Mouse (Mus musculus): ENCODE data around the gene Mto1. TPM values are rescaled to one million over a fixed set of nuclear protein-coding genes. Genes with fewer than 3 reads are reported as not detected.
"Not testable (repeated sequence)": the region's sequence is repeated elsewhere in the genome, so short reads cannot be mapped to it uniquely, and the experiment has no call there.

Mto1 gene
- polyA plus RNA-seq, 1 experiment from 2014 or later = 25.6 TPM

- Histone ChIP-seq H3K4me3 (no peak overlapping the region), H3K4me1 (no peaks in the 10 kb centered on the region), H3K27me3 (replicated peaks) (no peaks in the 10 kb centered on the region), H3K4me2 (replicated peaks) (no peak overlapping the region), H3K36me3 (no peaks in the 10 kb centered on the region), H3K9me3 (no peaks in the 10 kb centered on the region), H3K9ac (no peak overlapping the region), H3K27ac (no peak overlapping the region)
- WGBS = 84% methylated on average over 6 of the region's 6 CpGs
- no peak for ATAC-seq (ENCODE audit: low FRiP score, low read depth)
Measured at GRCm38 (mm10) chr9:78513776-78514500, 65.9 kb downstream of the Mto1 start.

- Histone ChIP-seq H3K4me3 (no peak overlapping the region), H3K27me3 (replicated peaks) (no peaks in the 10 kb centered on the region), H3K27ac (no peak overlapping the region), H3K9ac (no peak overlapping the region), H3K4me1 (no peaks in the 10 kb centered on the region), H3K9me3 (no peaks in the 10 kb centered on the region), H3K36me3 (no peaks in the 10 kb centered on the region), H3K4me2 (replicated peaks) (no peak overlapping the region)
- WGBS = 82% methylated on average over 4 of the region's 4 CpGs
- ATAC-seq (ENCODE audit: low FRiP score, low read depth) = no peak
Measured at GRCm38 (mm10) chr9:78514681-78515080, 66.7 kb downstream of the Mto1 start.

- H3K4me2 ChIP-seq (replicated peaks) = no peak overlapping the region
- H3K36me3 ChIP-seq = no peaks in the 10 kb centered on the region
- H3K4me1 ChIP-seq = peaks cover 10% of the 10 kb centered on the region
- no peak overlapping the region for H3K4me3 ChIP-seq
- ATAC-seq (ENCODE audit: low FRiP score, low read depth) = no peak
- no peak overlapping the region for H3K9ac ChIP-seq
- 85% methylated on average over 3 of the region's 3 CpGs for WGBS
- no peaks in the 10 kb centered on the region for H3K9me3 ChIP-seq
- no peak overlapping the region for H3K27ac ChIP-seq
- no peaks in the 10 kb centered on the region for H3K27me3 ChIP-seq (replicated peaks)
Measured at GRCm38 (mm10) chr9:78516125-78516524, 68.1 kb downstream of the Mto1 start.

DNA sequence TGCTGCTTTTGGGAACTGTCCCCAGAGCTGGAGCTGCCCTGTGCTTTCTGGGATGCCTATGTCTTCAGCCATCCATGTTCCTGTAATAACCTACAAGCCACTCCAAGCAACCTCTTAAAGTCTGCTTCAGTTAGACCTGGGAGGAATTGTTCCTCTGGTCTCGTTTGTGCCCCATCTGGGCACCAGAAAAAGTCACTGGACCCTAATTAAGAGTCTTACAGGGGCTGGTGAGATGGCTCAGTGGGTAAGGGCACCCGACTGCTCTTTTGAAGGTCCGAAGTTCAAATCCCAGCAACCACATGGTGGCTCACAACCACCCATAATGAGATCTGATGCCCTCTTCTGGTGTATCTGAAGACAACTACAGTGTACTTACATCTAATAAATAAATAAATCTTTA lies 69.2 kb downstream of the Mto1 start:
- not testable (repeated sequence) for H3K4me2 ChIP-seq (replicated peaks); H3K27me3 ChIP-seq (replicated peaks); H3K36me3 ChIP-seq; H3K4me3 ChIP-seq; H3K9ac ChIP-seq; H3K27ac ChIP-seq; H3K9me3 ChIP-seq; ATAC-seq (ENCODE audit: low FRiP score, low read depth)
- WGBS = 68% methylated on average over 3 of the region's 3 CpGs
- H3K4me1 ChIP-seq = peaks cover 17% of the 10 kb centered on the region

- Histone ChIP-seq H3K4me1 (peaks cover 17% of the 10 kb centered on the region), H3K4me2 (replicated peaks) (peak overlapping the region; percentile 86), H3K9me3 (no peaks in the 10 kb centered on the region), H3K36me3 (peaks cover 2% of the 10 kb centered on the region; the same call in 1 of the 2 replicates), H3K9ac (peak overlapping the region; percentile 64), H3K4me3 (peak overlapping the region; percentile 49), H3K27ac (peak overlapping the region; percentile 26; the same call in 1 of the 2 replicates), H3K27me3 (replicated peaks) (no peaks in the 10 kb centered on the region)
- peak; percentile 87 for ATAC-seq (ENCODE audit: low FRiP score, low read depth)
- 3% methylated on average over 15 of the region's 15 CpGs for WGBS
Measured at GRCm38 (mm10) chr9:78520127-78520779, 72.2 kb downstream of the Mto1 start.

DNA sequence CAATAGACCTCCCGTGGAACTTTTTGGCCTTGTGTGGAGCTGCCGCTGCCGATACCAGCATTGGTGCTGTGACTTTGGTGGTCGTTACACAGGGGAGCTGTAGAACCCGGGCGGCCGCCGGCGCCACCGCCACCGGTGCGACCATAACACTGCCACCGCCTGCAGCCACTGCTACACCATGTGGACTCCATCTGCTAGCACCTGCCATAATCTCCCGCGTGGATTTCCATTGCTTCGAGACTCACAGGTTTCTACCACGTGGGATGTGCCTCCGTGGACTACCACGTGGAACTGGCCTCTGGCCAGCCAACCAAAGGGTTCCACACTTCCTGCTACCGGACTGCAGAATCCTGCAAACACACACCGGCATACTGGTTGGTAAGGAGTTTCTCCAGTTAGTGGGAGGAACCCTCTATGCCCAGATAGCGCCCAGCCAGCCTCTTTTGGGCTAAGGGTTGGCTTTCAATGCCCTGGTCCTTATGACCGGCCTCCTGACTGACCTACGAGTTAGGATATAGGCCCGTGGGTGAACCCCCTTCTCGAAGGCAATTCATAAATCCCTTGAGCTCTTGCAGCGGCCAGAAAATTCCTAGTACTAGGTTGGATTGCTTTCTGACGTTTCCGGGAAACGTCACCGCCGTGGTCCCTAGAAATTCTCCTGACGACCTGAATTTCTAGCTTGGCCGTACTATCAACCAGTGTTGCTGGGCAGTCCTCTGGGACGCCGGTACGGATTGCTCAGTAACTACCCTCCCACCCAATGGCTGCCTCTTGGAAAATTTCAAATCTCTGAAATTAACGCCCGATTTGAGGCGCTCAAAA lies 73.0 kb downstream of the Mto1 start:
- Histone ChIP-seq H3K9ac (peak overlapping the region; percentile 64), H3K36me3 (peaks cover 5% of the 10 kb centered on the region; the same call in 1 of the 2 replicates), H3K4me1 (peaks cover 17% of the 10 kb centered on the region), H3K4me2 (replicated peaks) (peak overlapping the region; percentile 86), H3K27ac (no peak overlapping the region; the same call in 1 of the 2 replicates), H3K9me3 (no peaks in the 10 kb centered on the region), H3K4me3 (peak overlapping the region; percentile 49), H3K27me3 (replicated peaks) (no peaks in the 10 kb centered on the region)
- peak; percentile 82 for ATAC-seq (ENCODE audit: low FRiP score, low read depth)
- WGBS = 2% methylated on average over 40 of the region's 40 CpGs

- peak overlapping the region; percentile 64; the same call in 1 of the 2 replicates for H3K9ac ChIP-seq
- H3K4me3 ChIP-seq = peak overlapping the region; percentile 49
- no peak overlapping the region for H3K27ac ChIP-seq
- H3K9me3 ChIP-seq = no peaks in the 10 kb centered on the region
- no peaks in the 10 kb centered on the region for H3K27me3 ChIP-seq (replicated peaks)
- H3K4me1 ChIP-seq = peaks cover 17% of the 10 kb centered on the region
- ATAC-seq (ENCODE audit: low FRiP score, low read depth) = 0 out of 2 replicates have a peak, but pooled peaks have one; percentile 1
- peaks cover 5% of the 10 kb centered on the region; the same call in 1 of the 2 replicates for H3K36me3 ChIP-seq
- peak overlapping the region; percentile 86 for H3K4me2 ChIP-seq (replicated peaks)
- WGBS = 37% methylated on average over 14 of the region's 14 CpGs
Measured at GRCm38 (mm10) chr9:78521689-78522088, 73.7 kb downstream of the Mto1 start.

Small RNA genes lying within 50 kb of the gene (microRNA-seq; reads per million reads assigned to microRNA genes)
- gene Gm26377 = not detected

Other genes with a start within 250 kb of the Mto1 start
- not detected in 2 replicates for gene Gsta1, start 217.6 kb upstream of the Mto1 start, polyA plus RNA-seq (2016; fragmentation: Nextera tagmentation; extraction: Ambion mirVana)
- not detected in 2 replicates for gene Gm3776, start 191.1 kb upstream of the Mto1 start, polyA plus RNA-seq (2016; fragmentation: Nextera tagmentation; extraction: Ambion mirVana)
- not detected in 2 replicates for gene Gm10639, start 158.3 kb upstream of the Mto1 start, polyA plus RNA-seq (2016; fragmentation: Nextera tagmentation; extraction: Ambion mirVana)
- not detected in 2 replicates for gene Omt2a, start 133.4 kb upstream of the Mto1 start, polyA plus RNA-seq (2016; fragmentation: Nextera tagmentation; extraction: Ambion mirVana)
- not detected in 2 replicates for gene Omt2b, start 120.6 kb upstream of the Mto1 start, polyA plus RNA-seq (2016; fragmentation: Nextera tagmentation; extraction: Ambion mirVana)
- not detected in 2 replicates for gene Gsta2, start 92.4 kb upstream of the Mto1 start, polyA plus RNA-seq (2016; fragmentation: Nextera tagmentation; extraction: Ambion mirVana)
- 0.70 TPM in 1 of 2 replicates, not detected in the other for gene Dppa5a, start 80.0 kb upstream of the Mto1 start, polyA plus RNA-seq (2016; fragmentation: Nextera tagmentation; extraction: Ambion mirVana)
- 2.1 and 2.3 TPM in 2 replicates for gene Ooep, start 69.5 kb upstream of the Mto1 start, polyA plus RNA-seq (2016; fragmentation: Nextera tagmentation; extraction: Ambion mirVana)
- gene Ddx43, start 52.4 kb upstream of the Mto1 start, polyA plus RNA-seq (2016; fragmentation: Nextera tagmentation; extraction: Ambion mirVana) = 0.32 and 0.39 TPM in 2 replicates
- gene Cgas, start 5.0 kb upstream of the Mto1 start, polyA plus RNA-seq (2016; fragmentation: Nextera tagmentation; extraction: Ambion mirVana) = 0.73 and 1.3 TPM in 2 replicates
- 0.78 and 1.2 TPM in 2 replicates for gene Gm17324, start 578 bp downstream of the Mto1 start, polyA plus RNA-seq (2016; fragmentation: Nextera tagmentation; extraction: Ambion mirVana)
- 3,212 and 3,225 TPM in 2 replicates for gene Eef1a1, start 40.9 kb downstream of the Mto1 start, polyA plus RNA-seq (2016; fragmentation: Nextera tagmentation; extraction: Ambion mirVana)
- gene Slc17a5, start 139.8 kb downstream of the Mto1 start, polyA plus RNA-seq (2016; fragmentation: Nextera tagmentation; extraction: Ambion mirVana) = 15.1 and 15.9 TPM in 2 replicates
- gene Cd109, start 167.3 kb downstream of the Mto1 start, polyA plus RNA-seq (2016; fragmentation: Nextera tagmentation; extraction: Ambion mirVana) = 3.2 and 3.7 TPM in 2 replicates